Mouse (Mus musculus) neural tube, embryonic 13.5 days (tissue): ENCODE results near the gene Ifi27l2a. TPM values are rescaled to one million over a fixed set of nuclear protein-coding genes. Genes with fewer than 3 reads are reported as not detected.
A peak's percentile ranks its signal among the peaks of the same experiment; 100 is the strongest.
"Not testable (repeated sequence)": the region's sequence is repeated elsewhere in the genome, so short reads cannot be mapped to it uniquely, and the experiment has no call there.

Experiments used
- ATAC-seq: fragments of 200-750 bp; cut with Nextera tagmentation; 2 replicates; pipeline ENCODE4 v1.8.0; 2017; ENCODE audit warnings: low read depth, mild to moderate bottlenecking, moderate TSS enrichment, moderate library complexity
- H3K27ac ChIP-seq: fragments of 300-500 bp; sonication (generic); replicated peaks from 2 replicates; pipeline ENCODE4 v1.5.1; 2015; ENCODE audit warnings: moderate library complexity, mild to moderate bottlenecking, inconsistent platforms
- H3K27me3 ChIP-seq: fragments of 300-500 bp; sonication (generic); 2 replicates; pipeline ENCODE4 v1.6.1; 2015; ENCODE audit warnings: mild to moderate bottlenecking, inconsistent platforms
- H3K36me3 ChIP-seq: fragments of 300-500 bp; sonication (generic); 2 replicates; pipeline ENCODE4 v1.6.1; 2015; ENCODE audit warnings: mild to moderate bottlenecking, inconsistent platforms
- H3K4me1 ChIP-seq: fragments of 300-500 bp; sonication (generic); replicated peaks from 2 replicates; pipeline ENCODE4 v1.6.1; 2015; ENCODE audit warnings: inconsistent platforms
- H3K4me2 ChIP-seq: fragments of 300-500 bp; sonication (generic); 2 replicates; pipeline ENCODE4 v1.6.1; 2015; ENCODE audit warnings: inconsistent platforms, mild to moderate bottlenecking, moderate library complexity
- H3K4me3 ChIP-seq: fragments of 300-500 bp; sonication (generic); 2 replicates; pipeline ENCODE4 v1.5.1; 2015; ENCODE audit warnings: mild to moderate bottlenecking, inconsistent platforms
- H3K9ac ChIP-seq: fragments of 300-500 bp; sonication (generic); 2 replicates; pipeline ENCODE4 v1.6.1; 2015; ENCODE audit warnings: moderate library complexity, mild to moderate bottlenecking, inconsistent platforms
- H3K9me3 ChIP-seq: fragments of 300-500 bp; sonication (generic); 2 replicates; pipeline ENCODE4 v1.6.1; 2016; ENCODE audit warnings: inconsistent platforms
- WGBS: fragments of 180-500 bp; shearing (Covaris S2); methylation state at CpG from one replicate; pipeline ENCODE4 v1.1.7; 2015; 5-methylcytosine and 5-hydroxymethylcytosine counted together
- polyA plus RNA-seq: library from polyadenylated mRNA; unstranded; fragments of >200 nt; fragmentation: Nextera tagmentation; extraction: Ambion mirVana; gene quantifications from 2 replicates; pipeline ENCODE4 v1.2.1, GENCODE M21; 2015

Gene Ifi27l2a
- polyA plus RNA-seq, 1 experiment from 2014 or later = 3.4 TPM

- H3K27me3 ChIP-seq = no peaks in the 10 kb centered on the region
- no peak within 1 kb of the TSS for H3K4me3 ChIP-seq
- no peak within 1 kb of the TSS for H3K4me2 ChIP-seq
- H3K4me1 ChIP-seq = no peaks in the 10 kb centered on the region
- no peak for ATAC-seq
- no peaks in the 10 kb centered on the region for H3K9me3 ChIP-seq
- H3K27ac ChIP-seq = no peak within 1 kb of the TSS
- no peak within 1 kb of the TSS for H3K9ac ChIP-seq
- H3K36me3 ChIP-seq = no peaks in the 10 kb centered on the region
- 76% methylated on average over 3 of the region's 3 CpGs for WGBS
Measured at GRCm38 (mm10) chr12:103457140-103457539, 13.7 kb upstream of the Ifi27l2a start, which contains the start of gene Ifi27l2b. Gene Ifi27l2b (minus strand): TSS chr12:103457223.

DNA sequence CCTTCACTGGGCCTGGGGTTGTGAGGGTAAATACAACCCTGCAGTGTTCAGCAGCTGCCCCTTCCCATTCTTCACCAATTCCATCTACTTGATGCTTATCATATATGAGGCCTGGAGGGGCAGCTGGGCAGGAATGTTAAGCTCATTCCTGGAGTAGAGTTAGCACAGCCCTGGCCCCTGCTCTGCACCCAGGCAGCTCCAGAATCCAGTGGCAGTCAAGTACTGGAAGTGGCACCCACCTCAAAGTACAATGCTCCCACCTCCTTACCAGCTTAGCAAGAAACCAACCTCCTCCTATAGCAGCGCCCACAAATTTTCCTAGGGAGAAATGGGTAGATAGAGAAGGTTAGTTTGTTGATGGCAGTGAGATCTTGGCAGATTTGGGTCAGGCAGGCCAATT, 13.2 kb upstream of the Ifi27l2a start:
- not testable (repeated sequence) for H3K27ac ChIP-seq, H3K4me2 ChIP-seq, H3K27me3 ChIP-seq, ATAC-seq, H3K4me1 ChIP-seq, H3K9me3 ChIP-seq, H3K36me3 ChIP-seq, H3K9ac ChIP-seq, H3K4me3 ChIP-seq
- WGBS = no CpG with 5 or more reads among the region's 1 CpGs

DNA sequence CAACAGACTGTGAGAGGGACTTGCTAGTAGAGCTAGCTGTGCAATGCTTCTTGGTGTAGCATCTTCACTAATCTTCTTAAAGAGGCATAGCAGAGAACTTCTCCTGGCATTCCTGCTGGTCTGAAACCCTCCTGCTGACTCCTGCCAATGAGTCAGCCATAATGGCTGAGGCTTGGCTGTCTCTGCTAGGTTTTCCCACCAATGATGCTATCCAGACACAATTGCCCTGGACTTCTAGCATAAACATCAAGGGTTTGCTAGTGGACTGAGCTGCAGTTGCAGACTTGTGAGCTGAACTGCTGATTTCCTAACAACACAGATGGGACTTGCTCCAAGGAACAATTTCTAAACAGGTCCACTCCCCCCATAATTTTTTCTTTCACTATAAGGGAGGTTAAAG, 9.9 kb upstream of the Ifi27l2a start:
- H3K36me3 ChIP-seq = no peaks in the 10 kb centered on the region
- no peaks in the 10 kb centered on the region for H3K27me3 ChIP-seq
- no peak for ATAC-seq
- no peak overlapping the region for H3K4me2 ChIP-seq
- H3K9me3 ChIP-seq = no peaks in the 10 kb centered on the region
- no peak overlapping the region for H3K9ac ChIP-seq
- H3K4me1 ChIP-seq = no peaks in the 10 kb centered on the region
- H3K27ac ChIP-seq = no peak overlapping the region
- H3K4me3 ChIP-seq = no peak overlapping the region

GRCm38 (mm10) chr12:103445060-103445459, 1.6 kb upstream of the Ifi27l2a start:
- ATAC-seq = no peak
- H3K9ac ChIP-seq = no peak overlapping the region
- WGBS = 79% methylated on average over 3 of the region's 3 CpGs
- H3K27ac ChIP-seq = no peak overlapping the region
- no peak overlapping the region for H3K4me3 ChIP-seq
- H3K4me2 ChIP-seq = no peak overlapping the region
- no peaks in the 10 kb centered on the region for H3K9me3 ChIP-seq
- H3K4me1 ChIP-seq = no peaks in the 10 kb centered on the region
- H3K27me3 ChIP-seq = no peaks in the 10 kb centered on the region
- no peaks in the 10 kb centered on the region for H3K36me3 ChIP-seq

GRCm38 (mm10) chr12:103444261-103444660, 781 bp upstream of the Ifi27l2a start:
- H3K4me2 ChIP-seq, H3K36me3 ChIP-seq, H3K9me3 ChIP-seq, H3K9ac ChIP-seq, ATAC-seq, H3K4me1 ChIP-seq, H3K27ac ChIP-seq, H3K4me3 ChIP-seq, H3K27me3 ChIP-seq: not testable (repeated sequence)
- WGBS = 52% methylated on average over 6 of the region's 7 CpGs

GRCm38 (mm10) chr12:103437601-103438000, 5.9 kb downstream of the Ifi27l2a start:
- Histone ChIP-seq H3K4me3 (no peak overlapping the region), H3K27ac (no peak overlapping the region), H3K4me1 (no peaks in the 10 kb centered on the region), H3K36me3 (no peaks in the 10 kb centered on the region), H3K9ac (no peak overlapping the region), H3K4me2 (no peak overlapping the region), H3K27me3 (no peaks in the 10 kb centered on the region), H3K9me3 (no peaks in the 10 kb centered on the region)
- 100% methylated on average over 1 of the region's 1 CpGs for WGBS
- no peak for ATAC-seq

GRCm38 (mm10) chr12:103434861-103435260, 8.6 kb downstream of the Ifi27l2a start:
- H3K4me1 ChIP-seq = no peaks in the 10 kb centered on the region
- H3K9me3 ChIP-seq = no peaks in the 10 kb centered on the region
- no peak overlapping the region for H3K27ac ChIP-seq
- H3K36me3 ChIP-seq = no peaks in the 10 kb centered on the region
- H3K4me2 ChIP-seq = no peak overlapping the region
- H3K4me3 ChIP-seq = no peak overlapping the region
- H3K9ac ChIP-seq = no peak overlapping the region
- no peaks in the 10 kb centered on the region for H3K27me3 ChIP-seq
- ATAC-seq = no peak

DNA sequence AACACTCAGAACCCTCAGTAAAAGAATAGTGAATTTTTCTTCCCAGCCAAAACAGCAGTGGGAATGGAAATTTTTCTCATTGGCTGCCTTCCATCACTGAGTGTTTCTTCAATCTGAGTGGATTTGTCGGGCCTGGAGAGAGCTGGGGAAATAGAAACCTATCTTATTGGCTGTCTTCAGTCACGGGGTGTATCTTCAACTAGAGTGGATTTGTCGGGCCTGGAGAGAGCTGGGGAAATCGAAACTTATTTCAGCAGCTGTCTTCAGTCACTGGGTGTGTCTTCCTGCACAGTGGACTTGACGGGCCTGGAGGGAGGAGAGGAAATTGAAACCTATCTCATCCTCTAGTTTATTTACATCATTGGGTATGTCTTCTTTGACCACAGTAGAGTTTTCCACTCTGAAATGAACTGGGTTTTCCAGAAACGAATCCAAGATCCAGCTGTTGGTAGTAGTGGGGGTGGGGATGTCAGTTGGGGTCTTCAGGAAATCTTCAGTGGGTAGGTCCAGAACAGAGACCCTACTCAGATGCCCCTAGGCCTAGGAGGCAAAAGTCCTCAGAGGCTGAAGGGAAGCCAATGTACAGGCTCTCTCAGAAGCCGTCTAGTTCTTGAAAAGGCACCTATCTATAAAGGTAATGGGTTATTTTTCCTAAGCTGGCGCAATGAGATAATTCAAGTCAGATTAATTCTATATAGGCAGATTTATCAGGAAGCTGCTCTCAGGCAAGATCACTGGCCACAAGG, 9.3 kb downstream of the Ifi27l2a start, which contains the start of gene Ifi27:
Ifi27 (plus strand) TSS at position 226 of the 746 bp plus-strand sequence.
- Histone ChIP-seq H3K36me3 (no peaks in the 10 kb centered on the region), H3K27ac (no peak within 1 kb of the TSS), H3K4me1 (no peaks in the 10 kb centered on the region), H3K9ac (no peak within 1 kb of the TSS), H3K27me3 (0 out of 2 replicates have a peak, but pooled peaks cover under 1% of the 10 kb centered on the region), H3K4me2 (no peak within 1 kb of the TSS), H3K9me3 (no peaks in the 10 kb centered on the region), H3K4me3 (no peak within 1 kb of the TSS)
- ATAC-seq = no peak
- 75% methylated on average over 8 of the region's 8 CpGs for WGBS

DNA sequence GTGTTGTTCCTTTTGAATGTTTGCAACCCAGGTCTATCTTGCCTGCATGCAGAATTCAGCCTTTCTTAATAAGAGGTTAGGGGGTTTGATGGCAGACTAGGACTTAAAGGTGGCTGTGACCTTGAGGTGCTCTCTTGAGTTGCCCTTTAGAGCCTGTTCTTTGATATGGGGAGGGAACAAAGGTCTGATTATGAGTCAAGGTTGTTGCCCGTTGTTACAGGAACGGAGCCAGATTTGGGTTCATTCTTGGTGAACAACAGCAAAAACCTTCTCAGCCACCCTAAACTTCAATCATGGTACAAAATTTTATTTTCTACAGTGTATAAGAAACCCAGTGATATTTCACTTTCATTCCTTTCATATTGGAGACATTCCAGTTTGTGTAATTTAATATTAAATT, 10.1 kb downstream of the Ifi27l2a start:
- Histone ChIP-seq H3K9ac (no peak overlapping the region), H3K27ac (no peak overlapping the region), H3K4me2 (no peak overlapping the region), H3K9me3 (no peaks in the 10 kb centered on the region), H3K27me3 (0 out of 2 replicates have a peak, but pooled peaks cover 3% of the 10 kb centered on the region), H3K36me3 (no peaks in the 10 kb centered on the region), H3K4me1 (no peaks in the 10 kb centered on the region), H3K4me3 (no peak overlapping the region)
- no peak for ATAC-seq
- WGBS = 85% methylated on average over 2 of the region's 2 CpGs

GRCm38 (mm10) chr12:103426710-103427109, 16.8 kb downstream of the Ifi27l2a start:
- Histone ChIP-seq H3K4me3 (no peak overlapping the region), H3K9me3 (no peaks in the 10 kb centered on the region), H3K27me3 (0 out of 2 replicates have a peak, but pooled peaks cover 3% of the 10 kb centered on the region), H3K4me2 (no peak overlapping the region), H3K27ac (no peak overlapping the region), H3K9ac (no peak overlapping the region), H3K36me3 (peaks cover 12% of the 10 kb centered on the region), H3K4me1 (peaks cover 33% of the 10 kb centered on the region)
- no peak for ATAC-seq
- WGBS = 90% methylated on average over 7 of the region's 7 CpGs

GRCm38 (mm10) chr12:103425729-103426470, 17.6 kb downstream of the Ifi27l2a start, which contains the start of gene Ddx24:
Gene Ddx24 (minus strand): TSS chr12:103425830.
- 1% methylated on average over 33 of the region's 33 CpGs for WGBS
- 0 out of 2 replicates have a peak, but pooled peaks cover 3% of the 10 kb centered on the region for H3K27me3 ChIP-seq
- peak within 1 kb of the TSS; percentile 95 for H3K9ac ChIP-seq
- H3K4me3 ChIP-seq = peak within 1 kb of the TSS; percentile 96
- peak within 1 kb of the TSS; percentile 62 for H3K27ac ChIP-seq
- H3K4me1 ChIP-seq = peaks cover 40% of the 10 kb centered on the region
- H3K36me3 ChIP-seq = peaks cover 12% of the 10 kb centered on the region
- peak within 1 kb of the TSS; percentile 97 for H3K4me2 ChIP-seq
- H3K9me3 ChIP-seq = no peaks in the 10 kb centered on the region
- peak; percentile 100 for ATAC-seq

DNA sequence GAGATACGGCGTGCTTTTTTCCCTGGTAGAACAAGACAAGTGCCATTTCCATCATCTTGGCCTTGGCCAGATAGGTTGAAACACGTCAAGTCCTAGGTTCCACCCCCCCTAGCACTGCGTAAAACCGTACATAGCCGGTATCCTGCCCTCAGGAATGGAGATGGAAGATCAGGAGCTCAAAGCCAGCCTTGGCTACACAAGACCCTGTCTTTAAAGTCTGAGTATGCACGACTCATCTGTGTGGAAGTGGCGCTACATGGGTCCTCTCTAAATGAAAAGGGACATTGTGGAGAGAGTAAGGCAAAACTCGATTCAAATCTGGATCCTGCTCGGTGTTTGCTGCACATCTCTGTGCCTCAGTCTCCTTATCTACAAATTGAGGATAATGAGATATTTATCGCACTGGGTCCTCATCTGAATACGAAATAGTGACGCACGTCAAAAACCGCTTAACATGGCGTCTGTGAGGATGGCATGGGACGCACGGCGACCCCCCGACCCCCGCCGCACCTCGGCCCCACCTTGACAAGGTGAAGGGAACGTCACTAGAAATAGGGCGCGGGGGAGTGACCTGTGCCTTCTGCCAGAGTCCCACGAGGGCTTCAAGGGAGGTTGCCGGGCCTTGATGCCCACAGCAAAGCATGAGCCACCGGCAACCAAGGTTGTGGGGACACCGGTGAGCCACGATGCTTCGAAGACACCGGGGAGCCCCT, 18.3 kb downstream of the Ifi27l2a start:
- peaks cover 12% of the 10 kb centered on the region for H3K36me3 ChIP-seq
- H3K9ac ChIP-seq = peak overlapping the region; percentile 95
- peak; percentile 2 for ATAC-seq
- H3K27me3 ChIP-seq = 0 out of 2 replicates have a peak, but pooled peaks cover 3% of the 10 kb centered on the region
- 9% methylated on average over 33 of the region's 33 CpGs for WGBS
- H3K27ac ChIP-seq = peak overlapping the region; percentile 46
- no peaks in the 10 kb centered on the region for H3K9me3 ChIP-seq
- peak overlapping the region; percentile 96 for H3K4me3 ChIP-seq
- peaks cover 43% of the 10 kb centered on the region for H3K4me1 ChIP-seq
- peak overlapping the region; percentile 97 for H3K4me2 ChIP-seq
